Mouse (Mus musculus) layer of hippocampus, adult 9-10 months (tissue): Measurements from ENCODE around the gene Tas2r126.
"Not testable (repeated sequence)": the region's sequence is repeated elsewhere in the genome, so short reads cannot be mapped to it uniquely, and the experiment has no call there.

Source experiments
- DNase-seq: peaks from one replicate; pipeline ENCODE4 v3.0.0; 2022; ENCODE audit warnings: low spot score

Tas2r126 gene

GRCm38 (mm10) chr6:42434446-42434845, at the start of gene Tas2r126:
Gene Tas2r126, plus strand, starts transcription at chr6:42434535.
- DNase-seq = no peak

- no peak for DNase-seq
These were observed 48.7 kb upstream of the Tas2r126 start for GRCm38 (mm10) chr6:42385635-42386034.

DNA sequence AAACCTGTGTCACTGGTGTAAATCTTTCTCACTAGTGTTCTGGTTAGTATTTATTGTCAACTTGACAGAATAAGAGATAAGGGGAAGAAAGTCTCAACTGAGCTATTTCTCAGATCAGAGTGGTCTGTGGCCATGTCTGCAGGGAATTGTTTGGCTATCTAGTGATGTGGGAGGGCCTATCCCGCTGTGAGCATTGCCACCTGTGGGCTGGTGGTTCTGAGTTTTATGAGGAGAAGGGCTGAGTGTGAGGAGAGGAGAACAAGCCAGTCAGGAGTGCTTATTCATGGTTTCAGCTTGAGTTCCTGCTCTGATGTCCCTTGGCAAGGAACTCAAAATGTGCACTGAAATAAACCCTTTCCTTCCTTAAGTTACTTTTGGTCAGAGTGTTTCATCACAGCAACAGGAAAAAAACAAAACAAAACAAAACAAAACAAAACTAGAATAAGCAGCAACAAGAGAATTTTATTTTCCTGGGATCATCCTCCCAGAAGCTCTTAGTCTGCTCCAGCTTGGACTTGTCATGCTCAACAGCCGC, 42.5 kb upstream of the Tas2r126 start:
- no peak for DNase-seq

GRCm38 (mm10) chr6:42395960-42396809, 38.1 kb upstream of the Tas2r126 start:
- peak; percentile 25 for DNase-seq

DNA sequence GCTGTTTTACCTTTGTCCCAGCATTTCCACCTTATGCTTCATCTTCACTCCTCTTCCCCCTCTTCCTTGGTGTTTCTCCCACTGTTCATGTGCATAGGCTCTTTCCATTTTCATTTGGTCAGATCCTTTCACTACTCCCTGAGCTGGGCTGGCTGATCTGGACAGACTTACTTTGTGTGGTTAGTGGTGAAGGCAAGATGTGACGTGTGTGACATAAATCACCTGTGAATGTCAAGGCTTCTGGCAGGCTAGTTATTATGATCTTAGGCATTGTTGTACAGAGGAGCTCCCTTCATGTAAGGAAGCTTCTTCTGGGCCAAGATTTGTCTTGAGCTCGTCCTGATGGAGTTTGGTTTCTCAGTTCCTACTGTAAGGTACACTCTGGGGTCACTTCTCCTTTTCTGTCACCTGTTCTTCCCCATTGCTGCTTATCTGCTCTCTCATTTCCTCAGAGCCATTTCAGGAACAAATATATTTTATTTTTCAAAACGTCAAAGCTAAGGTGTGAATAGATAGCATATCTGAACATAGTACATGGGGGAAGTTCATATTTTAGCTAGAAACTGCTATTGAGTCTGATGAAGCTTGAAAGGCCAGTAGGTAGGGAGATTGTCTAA, 37.2 kb upstream of the Tas2r126 start:
- no peak for DNase-seq

- DNase-seq = no peak
These were observed 36.0 kb upstream of the Tas2r126 start for GRCm38 (mm10) chr6:42398285-42398684.

DNA sequence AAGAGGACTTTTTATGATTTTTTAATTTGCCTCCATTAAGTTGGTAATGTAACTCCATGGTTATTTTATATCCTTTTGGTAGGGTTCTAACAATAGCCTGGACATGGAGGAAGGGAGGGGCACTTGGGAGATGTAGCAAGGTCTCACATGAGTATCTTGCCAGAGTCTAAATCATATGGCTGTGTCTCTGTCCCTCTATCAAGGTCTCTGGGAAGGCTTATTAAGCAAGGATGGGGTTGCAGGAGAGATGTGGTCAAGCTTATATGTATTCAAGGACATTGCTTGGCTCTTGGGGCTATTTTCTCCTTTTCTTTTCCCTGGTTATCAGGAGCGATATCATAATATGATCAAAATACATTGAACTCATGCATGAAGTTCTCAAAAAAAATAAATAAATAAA, 35.3 kb upstream of the Tas2r126 start:
- no peak for DNase-seq

DNA sequence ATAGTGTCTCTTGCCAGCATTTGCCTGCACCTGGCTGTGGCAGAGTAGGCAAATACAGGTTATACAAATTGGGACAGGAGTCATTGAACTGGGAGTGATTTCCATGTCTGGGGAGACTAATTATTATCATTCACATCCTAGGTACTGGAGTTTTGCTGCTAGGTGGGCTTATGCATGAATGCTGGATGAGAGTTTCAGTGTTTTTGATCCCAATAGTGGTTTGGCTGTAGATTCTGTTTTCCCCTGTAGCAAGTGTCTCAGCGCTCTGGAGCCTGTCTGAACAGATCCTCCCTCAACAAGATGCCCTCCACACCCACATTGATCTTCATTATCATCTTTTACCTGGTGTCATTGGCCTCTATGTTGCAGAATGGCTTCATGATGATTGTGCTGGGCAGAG, 34.4 kb upstream of the Tas2r126 start, which contains the start of gene Tas2r143:
Gene Tas2r143 (plus strand): TSS at position 301 of the 400 bp plus-strand sequence.
- no peak for DNase-seq

DNA sequence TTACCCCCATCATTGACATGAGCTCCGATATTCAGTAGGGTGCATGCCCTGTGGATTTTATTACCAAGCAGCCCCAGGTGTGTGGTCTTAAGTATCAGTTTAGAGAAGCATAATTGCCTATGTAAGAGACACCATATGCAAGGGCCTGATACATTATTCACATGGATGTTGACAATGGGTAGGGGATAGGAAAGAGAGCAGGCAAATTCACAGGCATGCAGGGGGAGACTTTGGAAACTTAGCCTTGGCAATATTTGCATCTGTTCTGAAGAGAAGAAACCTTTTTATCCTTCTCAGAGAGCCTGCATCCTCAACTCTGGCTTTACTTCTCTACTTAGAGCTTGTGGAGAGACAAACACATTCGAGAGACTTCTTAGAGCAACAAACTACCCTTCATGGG, 29.2 kb upstream of the Tas2r126 start, which contains the start of gene Tas2r135:
Gene Tas2r135 (plus strand): TSS at position 301 of the 400 bp plus-strand sequence.
- DNase-seq = no peak

DNA sequence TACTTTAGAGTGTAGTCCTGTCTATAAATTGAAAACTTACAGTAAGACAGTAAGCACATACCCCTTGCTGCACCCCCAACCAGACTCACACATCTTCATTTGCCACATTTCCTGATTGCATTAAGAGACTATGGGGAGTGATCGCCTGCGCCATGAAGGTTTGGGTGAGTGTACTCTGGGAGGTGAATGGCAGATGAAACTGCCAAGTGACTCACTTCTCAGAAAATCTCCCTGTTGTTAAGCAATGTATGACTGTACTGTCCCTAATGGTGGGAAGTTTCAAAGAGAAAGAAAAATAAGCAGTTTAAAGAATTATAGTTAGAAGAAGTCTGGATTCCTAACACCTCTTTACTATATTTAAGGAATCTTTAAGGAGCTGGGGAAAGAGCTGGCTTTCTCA, 14.9 kb upstream of the Tas2r126 start:
- DNase-seq = no peak

GRCm38 (mm10) chr6:42421439-42421838, 12.9 kb upstream of the Tas2r126 start:
- DNase-seq = no peak

GRCm38 (mm10) chr6:42424472-42424871, 9.9 kb upstream of the Tas2r126 start:
- DNase-seq = no peak

DNA sequence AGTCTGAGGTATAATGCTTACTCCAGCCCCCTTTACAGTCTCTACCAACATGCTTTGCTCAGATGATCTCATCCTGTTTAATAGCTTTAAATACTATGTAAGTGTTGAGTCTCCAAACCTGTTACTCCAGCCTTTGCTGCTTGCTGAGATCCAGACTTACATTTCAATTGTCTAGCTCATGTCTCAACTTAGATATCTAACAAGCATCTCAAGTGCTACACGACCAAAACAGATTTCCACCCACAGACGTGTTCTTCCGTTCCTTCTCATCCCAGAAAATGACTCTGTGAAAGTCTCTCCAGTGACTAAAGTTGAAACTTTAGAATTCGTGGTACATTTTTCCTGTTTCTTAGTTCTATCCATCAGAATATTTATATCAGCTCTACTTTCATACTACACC, 8.0 kb upstream of the Tas2r126 start:
- no peak for DNase-seq

- DNase-seq = no peak
These were observed 781 bp upstream of the Tas2r126 start for GRCm38 (mm10) chr6:42433554-42433953.

DNA sequence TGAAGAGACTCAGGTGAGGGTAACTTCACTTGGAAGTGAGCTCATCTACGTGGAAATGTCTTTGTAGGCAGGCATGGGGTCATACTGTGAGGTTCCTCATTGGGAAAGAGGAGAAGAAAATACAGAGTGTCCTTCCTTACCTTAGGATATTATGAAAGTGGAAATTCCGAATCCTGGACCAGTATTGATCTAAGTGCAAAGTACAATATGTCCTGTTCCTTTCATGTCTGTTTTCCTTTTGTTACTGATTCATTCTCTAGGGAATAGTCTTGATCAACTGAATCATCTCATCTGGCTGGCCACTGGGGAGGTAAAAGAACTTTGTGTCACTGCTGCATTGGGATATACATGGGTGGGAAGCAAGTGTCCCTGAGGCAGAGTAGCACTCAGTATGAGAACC, 1.2 kb downstream of the Tas2r126 start:
- no peak for DNase-seq

DNA sequence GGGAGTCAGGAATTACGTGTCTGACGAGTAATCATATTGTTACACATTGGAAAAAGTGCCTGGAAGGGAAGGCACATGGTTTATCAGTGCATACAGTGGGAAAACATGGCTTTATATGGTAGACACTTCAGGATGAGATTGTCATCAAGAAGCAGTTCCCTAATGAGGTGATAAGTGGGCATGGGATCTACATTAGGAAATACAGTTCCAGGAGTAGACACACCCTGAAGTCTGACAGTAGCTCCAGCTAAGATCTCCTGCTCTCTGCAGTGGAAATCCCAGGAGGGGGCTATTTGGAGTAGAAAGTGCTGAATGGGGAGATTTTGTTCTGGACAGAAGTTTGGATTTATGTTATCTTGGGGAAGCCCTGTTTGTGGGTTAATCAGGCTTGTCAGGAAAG, 7.1 kb downstream of the Tas2r126 start:
- no peak for DNase-seq

DNA sequence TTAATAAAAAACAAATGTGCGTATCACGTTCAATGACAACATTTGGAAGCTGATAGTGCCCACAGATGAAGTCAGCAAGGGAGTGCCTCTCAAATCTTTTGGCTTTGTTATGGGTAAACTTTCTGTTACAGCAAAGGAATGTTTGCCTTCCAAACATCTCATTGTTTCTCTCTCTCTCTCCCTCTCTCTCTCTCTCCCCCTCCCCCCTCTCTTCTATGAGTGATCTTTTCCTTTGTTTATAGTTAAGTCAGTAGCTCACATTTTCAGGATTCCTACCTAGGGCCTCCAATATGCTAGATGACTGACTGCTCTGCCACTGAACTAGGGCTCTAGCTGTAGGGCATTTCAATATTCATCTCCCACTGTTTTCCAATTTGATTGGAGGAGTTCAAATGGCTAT, 10.2 kb downstream of the Tas2r126 start:
- no peak for DNase-seq

- DNase-seq = no peak
These were observed 13.0 kb downstream of the Tas2r126 start for GRCm38 (mm10) chr6:42447381-42447780.

DNA sequence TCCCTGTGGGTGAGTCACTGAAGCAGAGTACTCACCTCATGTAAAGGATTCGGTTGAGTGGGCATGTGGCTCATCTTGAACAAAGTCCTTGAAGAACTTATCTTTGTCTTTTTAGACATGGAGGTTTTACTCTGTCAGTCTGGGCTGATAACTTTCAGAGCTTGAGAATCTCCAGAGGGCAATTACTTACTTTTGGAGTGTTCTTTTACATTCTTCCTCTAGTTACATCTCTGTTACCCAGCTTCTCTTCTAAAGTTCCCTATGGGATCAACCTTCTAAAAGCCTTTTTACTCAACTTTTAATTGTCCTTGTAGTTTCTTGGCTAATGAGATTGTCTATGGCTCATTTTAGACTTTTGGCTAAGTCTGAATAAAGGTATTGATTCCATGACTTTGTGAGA, 30.8 kb downstream of the Tas2r126 start, which contains the start of gene Olfr458:
Gene Olfr458 (minus strand): TSS at position 101 of the 400 bp plus-strand sequence.
- DNase-seq = no peak

DNA sequence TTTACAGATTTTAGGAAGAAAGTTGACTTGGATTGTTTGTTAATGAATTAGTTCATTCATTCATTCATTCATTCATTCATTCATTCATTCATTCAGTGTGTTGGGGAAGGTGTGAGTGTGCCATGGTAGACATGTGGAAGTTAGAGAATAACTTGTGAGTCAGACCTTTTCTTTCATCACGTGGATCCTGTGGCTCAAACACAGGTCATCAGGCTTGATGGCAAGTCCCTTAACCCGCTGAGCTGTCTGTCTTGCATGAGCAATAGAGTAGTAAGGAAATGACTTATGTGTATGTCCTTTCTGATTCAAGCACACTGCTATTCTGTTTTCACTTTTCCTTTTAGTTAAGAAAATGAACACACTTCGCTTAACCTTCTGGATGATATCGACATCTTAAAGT, 36.2 kb downstream of the Tas2r126 start:
- no peak for DNase-seq

DNA sequence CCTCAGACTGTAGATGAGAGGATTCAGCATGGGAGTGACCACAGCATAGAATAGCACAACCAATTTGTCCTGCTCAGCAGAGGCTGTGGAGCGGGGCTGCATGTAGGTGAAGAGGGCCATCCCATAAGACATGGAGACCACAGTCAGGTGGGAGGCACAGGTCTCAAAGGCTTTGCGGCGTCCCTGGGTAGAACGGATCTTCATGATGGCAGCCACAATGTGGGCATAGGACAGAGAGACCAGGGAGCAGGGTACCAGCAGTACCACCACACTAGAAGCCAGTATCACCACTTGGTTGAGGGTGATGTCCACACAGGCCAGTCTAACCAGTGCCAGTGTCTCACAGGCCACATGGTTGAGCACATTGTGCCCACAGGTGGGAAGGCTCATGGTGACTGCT, 37.0 kb downstream of the Tas2r126 start:
- not testable (repeated sequence) for DNase-seq

DNA sequence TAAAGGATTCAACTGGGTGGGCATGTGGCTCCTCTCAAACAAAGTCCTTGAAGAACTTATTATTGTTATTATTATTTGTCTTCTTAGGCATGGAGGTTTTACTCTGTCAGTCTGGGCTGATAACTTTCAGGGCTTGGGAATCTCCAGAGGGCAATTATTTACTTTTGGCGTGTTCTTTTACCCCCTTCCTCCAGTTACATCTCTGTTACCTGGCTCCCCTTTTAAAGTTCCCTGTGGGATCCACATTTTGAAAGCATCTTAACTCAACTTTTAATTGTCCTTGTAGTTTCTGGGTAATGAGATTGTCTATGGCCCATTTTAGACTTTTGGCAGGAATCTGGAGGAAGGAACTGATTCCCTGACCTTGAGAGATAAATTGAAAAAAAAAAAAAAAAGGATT, 41.9 kb downstream of the Tas2r126 start, which contains the start of gene Olfr457:
Gene Olfr457 (minus strand): TSS at position 101 of the 400 bp plus-strand sequence.
- DNase-seq = no peak

- no peak for DNase-seq
These were observed 50.3 kb downstream of the Tas2r126 start for GRCm38 (mm10) chr6:42484633-42485032.
